Mouse (Mus musculus): ENCODE measurements at regions not wholly inside any gene's neighbourhood (a gene's known extent, or its start where the extent isn't known, plus 50 kb on each side); places are given as distances from the start of the nearest gene placed in this dataset.

- no peaks in the 10 kb centered on the region for H3K9me3 ChIP-seq (replicated peaks; ENCODE audit: low read length)
- no peaks in the 10 kb centered on the region for H3K79me2 ChIP-seq (replicated peaks; ENCODE audit: control insufficient read depth, extremely low read depth, insufficient read depth, poor library complexity, severe bottlenecking)
- in situ Hi-C loops (cut with MboI; ENCODE audit: low pct_ligation_motif_present, low pct_unique_long_range_greater_than_20kb, low sequenced_read_pairs) (no loop called here), dilution Hi-C loops (cut with MboI; ENCODE audit: extremely low pct_ligation_motif_present, extremely low pct_unique_long_range_greater_than_20kb, low sequenced_read_pairs) (no loop called here)
- H3K4me3 ChIP-seq (replicated peaks in 1 of 3; ENCODE audit: low read depth in 2 of 3, low read length in 2 of 3, poor library complexity in 1 of 3): no peak overlapping the region
- no peaks in the 10 kb centered on the region for H3K27me3 ChIP-seq (replicated peaks)
- H3K4me2 ChIP-seq (ENCODE audit: insufficient read depth, low read depth, poor library complexity, severe bottlenecking): no peak overlapping the region
- no peak overlapping the region for H3K9ac ChIP-seq (ENCODE audit: insufficient read depth, low read depth)
- H3K27ac ChIP-seq (ENCODE audit: insufficient read depth, low read depth): no peak overlapping the region
- H3K4me1 ChIP-seq (ENCODE audit: control insufficient read depth in 1 of 2, insufficient read depth in 2 of 2): no peaks in the 10 kb centered on the region
- H3K36me3 ChIP-seq (replicated peaks in 1 of 2; ENCODE audit: control insufficient read depth in 1 of 2, insufficient read depth in 1 of 2, low read length in 1 of 2): no peaks in the 10 kb centered on the region
- TF ChIP-seq NRF1 (IDR thresholded peaks at IDR 0.05; ENCODE audit: low read depth, low read length) (no peak), JUN (IDR thresholded peaks at IDR 0.05; ENCODE audit: insufficient read depth, low read depth, low read length) (no peak), MXI1 (IDR thresholded peaks at IDR 0.05; ENCODE audit: low read depth, low read length) (no peak)
- no peak for DNase-seq (ENCODE audit: extremely low read depth)
Measured at GRCm38 (mm10) chr10:108027506-108027905, 115.6 kb upstream of the Otogl start.

- DNase-seq (ENCODE audit: extremely low read depth): no peak
- dilution Hi-C loops (cut with MboI; ENCODE audit: extremely low pct_ligation_motif_present, extremely low pct_unique_long_range_greater_than_20kb, low sequenced_read_pairs) (no loop called here), in situ Hi-C loops (cut with MboI; ENCODE audit: low pct_ligation_motif_present, low pct_unique_long_range_greater_than_20kb, low sequenced_read_pairs) (no loop called here)
- Histone ChIP-seq H3K9me3 (replicated peaks; ENCODE audit: low read length) (no peaks in the 10 kb centered on the region), H3K9ac (ENCODE audit: insufficient read depth, low read depth) (no peak overlapping the region), H3K36me3 (replicated peaks in 1 of 2; ENCODE audit: control insufficient read depth in 1 of 2, insufficient read depth in 1 of 2, low read length in 1 of 2) (no peaks in the 10 kb centered on the region), H3K79me2 (replicated peaks; ENCODE audit: control insufficient read depth, extremely low read depth, insufficient read depth, poor library complexity, severe bottlenecking) (no peaks in the 10 kb centered on the region), H3K27me3 (replicated peaks) (no peaks in the 10 kb centered on the region), H3K4me1 (ENCODE audit: control insufficient read depth in 1 of 2, insufficient read depth in 2 of 2) (no peaks in the 10 kb centered on the region), H3K27ac (ENCODE audit: insufficient read depth, low read depth) (no peak overlapping the region), H3K4me2 (ENCODE audit: insufficient read depth, low read depth, poor library complexity, severe bottlenecking) (no peak overlapping the region), H3K4me3 (replicated peaks in 1 of 3; ENCODE audit: low read depth in 2 of 3, low read length in 2 of 3, poor library complexity in 1 of 3) (no peak overlapping the region)
- TF ChIP-seq NRF1 (IDR thresholded peaks at IDR 0.05; ENCODE audit: low read depth, low read length) (no peak), KAT2A (IDR thresholded peaks at IDR 0.05; ENCODE audit: insufficient replicate concordance, low read length) (no peak), CTCF (conservative IDR thresholded peaks at IDR 0.05 in 1 of 2, IDR thresholded peaks at IDR 0.05 in 1 of 2; ENCODE audit: low read depth in 2 of 2, low read length in 2 of 2) (no peak), MAZ (IDR thresholded peaks at IDR 0.05; ENCODE audit: low read depth, low read length) (no peak), ELF1 (IDR thresholded peaks at IDR 0.05; ENCODE audit: low read depth, low read length) (no peak), NELFE (IDR thresholded peaks at IDR 0.05; ENCODE audit: low read depth, low read length) (no peak), TCF12 (IDR thresholded peaks at IDR 0.05; ENCODE audit: low read depth, low read length) (no peak), HCFC1 (IDR thresholded peaks at IDR 0.05; ENCODE audit: low read depth, low read length) (no peak), TBP (conservative IDR thresholded peaks at IDR 0.05; ENCODE audit: low read depth, low read length) (no peak), POLR2AphosphoS2 (IDR thresholded peaks at IDR 0.05; ENCODE audit: low read depth, low read length) (no peak), RCOR1 (conservative IDR thresholded peaks at IDR 0.05; ENCODE audit: low read depth, low read length) (no peak), MEF2A (IDR thresholded peaks at IDR 0.05; ENCODE audit: borderline replicate concordance, low read depth, low read length) (no peak), MAFK (IDR thresholded peaks at IDR 0.05; ENCODE audit: insufficient replicate concordance, low read length) (no peak), CHD1 (IDR thresholded peaks at IDR 0.05; ENCODE audit: low read depth, low read length) (no peak), MAX (IDR thresholded peaks at IDR 0.05; ENCODE audit: low read length) (no peak), ZKSCAN1 (IDR thresholded peaks at IDR 0.05; ENCODE audit: borderline replicate concordance, low read depth, low read length) (no peak), EP300 (IDR thresholded peaks at IDR 0.05; ENCODE audit: low read length) (no peak), E2F4 (IDR thresholded peaks at IDR 0.05; ENCODE audit: insufficient replicate concordance, low read depth, low read length) (no peak), SMC3 (IDR thresholded peaks at IDR 0.05; ENCODE audit: low read depth, low read length) (no peak)
Measured at GRCm38 (mm10) chr10:108024227-108024626, 112.3 kb upstream of the Otogl start.
